Mouse (Mus musculus) embryonic facial prominence, embryonic 14.5 days (tissue): Measurements from ENCODE around the gene Fam149a. TPM values are rescaled to one million over a fixed set of nuclear protein-coding genes. Genes with fewer than 3 reads are reported as not detected.

ENCODE experiments used
- ATAC-seq: fragments of 200-750 bp; cut with Nextera tagmentation; 2 replicates; pipeline ENCODE4 v1.8.0; 2017; ENCODE audit warnings: low read depth, moderate number of reproducible peaks, moderate TSS enrichment
- DNase-seq: peaks from one replicate; pipeline ENCODE4 v3.0.0-alpha.2; 2015; ENCODE audit warnings: low spot score
- H3K27ac ChIP-seq: fragments of 300-500 bp; sonication (generic); replicated peaks from 2 replicates; pipeline ENCODE4 v1.5.1; 2014; ENCODE audit warnings: low read depth, mild to moderate bottlenecking, low read length, moderate library complexity
- H3K27me3 ChIP-seq: fragments of 300-500 bp; sonication (generic); replicated peaks from 2 replicates; pipeline ENCODE4 v1.6.1; 2014; ENCODE audit warnings: low read length; ENCODE audit not compliant: control insufficient read depth, insufficient read depth
- H3K36me3 ChIP-seq: fragments of 300-500 bp; sonication (generic); 2 replicates; pipeline ENCODE4 v1.6.1; 2014; ENCODE audit warnings: low read length, mixed read lengths; ENCODE audit not compliant: control insufficient read depth, insufficient read depth
- H3K4me1 ChIP-seq: fragments of 300-500 bp; sonication (generic); 2 replicates; pipeline ENCODE4 v1.6.1; 2014; ENCODE audit warnings: antibody characterized with exemption, low read length; ENCODE audit not compliant: control insufficient read depth, insufficient read depth
- H3K4me2 ChIP-seq: fragments of 300-500 bp; sonication (generic); 2 replicates; pipeline ENCODE4 v1.6.1; 2014; ENCODE audit warnings: low read depth, mild to moderate bottlenecking, low read length, moderate library complexity, mixed read lengths
- H3K4me3 ChIP-seq: fragments of 300-500 bp; sonication (generic); 2 replicates; pipeline ENCODE4 v1.5.1; 2014; ENCODE audit warnings: low read depth, mild to moderate bottlenecking, low read length
- H3K9ac ChIP-seq: fragments of 300-500 bp; sonication (generic); 2 replicates; pipeline ENCODE4 v1.6.1; 2014; ENCODE audit warnings: low read depth, mild to moderate bottlenecking, low read length, moderate library complexity, mixed read lengths
- H3K9me3 ChIP-seq: fragments of 300-500 bp; sonication (generic); 2 replicates; pipeline ENCODE4 v1.6.1; 2016; ENCODE audit warnings: low read length; ENCODE audit not compliant: control insufficient read depth
- WGBS: fragments of 180-500 bp; shearing (Covaris S2); extraction: QIAGEN DNeasy Blood & Tissue Kit; methylation state at CpG from one replicate; pipeline ENCODE4 v1.1.7; 2014; 5-methylcytosine and 5-hydroxymethylcytosine counted together
- polyA plus RNA-seq: library from polyadenylated mRNA; unstranded; fragments of >200 nt; fragmentation: Nextera tagmentation; extraction: Ambion mirVana; gene quantifications from 2 replicates; pipeline ENCODE4 v1.2.1, GENCODE M21; 2014

Fam149a gene
- polyA plus RNA-seq = 17.2 and 17.6 TPM in 2 replicates

DNA sequence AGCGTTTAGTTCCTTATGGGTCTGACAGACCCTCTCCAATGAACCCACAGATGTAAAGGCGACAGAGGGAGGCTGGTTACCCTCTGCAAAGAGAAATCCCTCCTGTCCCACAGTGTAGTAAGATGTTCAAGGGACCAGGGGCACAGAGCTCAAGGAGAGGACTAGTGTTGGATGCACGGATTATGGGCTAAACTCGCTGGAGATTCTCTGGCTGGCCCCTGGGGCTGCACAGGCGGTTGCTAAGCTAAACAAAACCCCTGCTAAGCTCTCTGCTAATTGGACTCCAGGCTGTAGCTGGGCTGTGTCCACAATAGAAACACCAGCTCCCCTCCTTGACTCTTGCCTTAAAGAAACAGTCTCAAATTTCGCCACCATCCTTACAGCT lies at the start of gene Fam149a:
TSS of gene Fam149a (minus strand) at position 329 of the 385 bp plus-strand sequence.
- H3K36me3 ChIP-seq = no peaks in the 10 kb centered on the region
- peak; percentile 67 for DNase-seq
- 1% methylated on average over 6 of the region's 6 CpGs for WGBS
- peak within 1 kb of the TSS; percentile 38 for H3K4me3 ChIP-seq
- no peaks in the 10 kb centered on the region for H3K9me3 ChIP-seq
- ATAC-seq = peak; percentile 84
- peaks cover 10% of the 10 kb centered on the region; the same call in 1 of the 2 replicates for H3K4me1 ChIP-seq
- peaks cover 9% of the 10 kb centered on the region for H3K27me3 ChIP-seq
- no peak within 1 kb of the TSS for H3K27ac ChIP-seq
- peak within 1 kb of the TSS; percentile 75 for H3K4me2 ChIP-seq
- peak within 1 kb of the TSS; percentile 32; the same call in 1 of the 2 replicates for H3K9ac ChIP-seq

DNA sequence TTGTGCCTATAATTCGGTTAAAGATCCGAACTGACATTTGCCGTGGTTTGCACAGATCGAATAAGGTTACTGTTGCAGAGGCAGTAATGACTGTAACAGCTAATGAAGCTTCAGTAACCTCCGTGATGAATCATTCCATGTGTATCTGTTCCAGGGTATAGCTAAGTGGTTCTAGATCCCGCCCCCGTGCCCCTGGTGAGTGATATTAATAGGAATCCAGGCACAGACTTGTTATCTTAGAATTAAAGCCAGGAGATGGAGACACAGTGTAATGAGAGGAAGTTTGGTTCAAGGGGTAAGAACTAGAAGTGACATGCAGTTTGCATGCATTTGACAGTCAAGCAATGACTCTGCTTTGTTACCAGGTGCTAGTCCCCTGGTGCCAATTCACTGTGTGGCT lies 38.1 kb upstream of the Fam149a start:
- H3K27ac ChIP-seq = no peak overlapping the region
- WGBS = 83% methylated on average over 7 of the region's 7 CpGs
- DNase-seq (no peak), ATAC-seq (no peak)
- no peaks in the 10 kb centered on the region for H3K36me3 ChIP-seq
- no peaks in the 10 kb centered on the region for H3K4me1 ChIP-seq
- no peak overlapping the region for H3K9ac ChIP-seq
- no peak overlapping the region for H3K4me3 ChIP-seq
- H3K27me3 ChIP-seq = no peaks in the 10 kb centered on the region
- no peaks in the 10 kb centered on the region for H3K9me3 ChIP-seq
- no peak overlapping the region for H3K4me2 ChIP-seq

DNA sequence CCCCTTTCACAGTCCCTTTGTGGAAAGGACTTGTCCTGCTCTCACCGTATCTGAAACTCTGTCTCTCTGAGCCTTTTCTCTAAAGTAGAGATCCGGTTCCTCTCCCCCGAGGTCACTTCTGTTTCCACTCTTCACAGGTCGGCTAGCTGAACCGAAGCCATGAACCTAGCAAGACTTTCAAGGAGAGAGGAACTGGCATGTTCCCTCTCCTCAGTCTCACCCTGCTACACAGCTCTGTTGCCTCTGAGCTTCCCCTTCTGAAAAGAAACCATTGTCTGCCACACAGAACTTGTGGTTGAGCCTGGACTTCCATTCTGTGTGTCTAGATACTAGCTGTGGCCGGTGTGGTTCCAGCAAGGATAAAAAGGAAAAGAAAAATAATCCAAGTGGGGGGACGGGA lies 32.9 kb upstream of the Fam149a start:
- H3K27me3 ChIP-seq = no peaks in the 10 kb centered on the region
- ATAC-seq (no peak), DNase-seq (no peak)
- H3K27ac ChIP-seq = no peak overlapping the region
- H3K9me3 ChIP-seq = no peaks in the 10 kb centered on the region
- no peak overlapping the region for H3K4me2 ChIP-seq
- no peak overlapping the region for H3K4me3 ChIP-seq
- no peak overlapping the region for H3K9ac ChIP-seq
- H3K36me3 ChIP-seq = no peaks in the 10 kb centered on the region
- peaks cover 8% of the 10 kb centered on the region; the same call in 1 of the 2 replicates for H3K4me1 ChIP-seq
- 63% methylated on average over 7 of the region's 7 CpGs for WGBS

GRCm38 (mm10) chr8:45410882-45411281 lies 28.8 kb upstream of the Fam149a start, which contains the start of gene Tlr3:
Tlr3 (minus strand) TSS chr8:45411080.
- Histone ChIP-seq H3K36me3 (no peaks in the 10 kb centered on the region), H3K9me3 (no peaks in the 10 kb centered on the region), H3K27me3 (no peaks in the 10 kb centered on the region), H3K4me1 (peaks cover 8% of the 10 kb centered on the region; the same call in 1 of the 2 replicates), H3K4me3 (peak within 1 kb of the TSS; percentile 42), H3K27ac (peak within 1 kb of the TSS; percentile 63), H3K9ac (peak within 1 kb of the TSS; percentile 55), H3K4me2 (peak within 1 kb of the TSS; percentile 57)
- DNase-seq (peak; percentile 25), ATAC-seq (no peak)
- WGBS = 52% methylated on average over 2 of the region's 2 CpGs

- 7% methylated on average over 18 of the region's 18 CpGs for WGBS
- H3K36me3 ChIP-seq = no peaks in the 10 kb centered on the region
- no peaks in the 10 kb centered on the region for H3K27me3 ChIP-seq
- H3K27ac ChIP-seq = peak overlapping the region; percentile 63
- H3K4me2 ChIP-seq = peak overlapping the region; percentile 57
- H3K9ac ChIP-seq = peak overlapping the region; percentile 55
- peak; percentile 86 for DNase-seq
- no peaks in the 10 kb centered on the region for H3K9me3 ChIP-seq
- peaks cover 8% of the 10 kb centered on the region; the same call in 1 of the 2 replicates for H3K4me1 ChIP-seq
- peak; percentile 95 for ATAC-seq
- H3K4me3 ChIP-seq = peak overlapping the region; percentile 42
These were observed 28.2 kb upstream of the Fam149a start for GRCm38 (mm10) chr8:45410146-45410880.

DNA sequence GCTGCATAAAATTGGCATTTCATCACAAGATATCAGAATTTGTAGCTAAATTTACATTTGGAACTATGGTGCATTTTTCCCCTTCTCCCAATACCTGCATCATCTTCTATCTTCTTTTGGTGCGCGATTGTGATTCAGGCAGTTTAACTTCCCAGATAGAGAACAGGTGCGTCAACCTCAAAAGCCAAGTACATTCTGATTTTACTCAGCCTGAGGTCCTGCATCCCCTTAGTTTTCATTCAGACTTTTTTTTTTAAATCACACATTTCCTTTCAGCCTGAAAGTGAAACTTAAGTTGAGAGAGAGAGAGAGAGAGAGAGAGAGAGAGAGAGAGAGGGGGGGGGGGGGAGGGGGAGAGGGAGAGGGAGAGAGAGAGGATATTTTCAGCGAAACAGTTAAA lies 27.6 kb upstream of the Fam149a start:
- H3K27ac ChIP-seq = 0 out of 2 replicates have a peak overlapping the region, but pooled peaks have one; percentile 63
- no peaks in the 10 kb centered on the region for H3K9me3 ChIP-seq
- H3K9ac ChIP-seq = peak overlapping the region; percentile 55
- peak overlapping the region; percentile 42 for H3K4me3 ChIP-seq
- DNase-seq = no peak
- no peaks in the 10 kb centered on the region for H3K27me3 ChIP-seq
- H3K36me3 ChIP-seq = no peaks in the 10 kb centered on the region
- 38% methylated on average over 4 of the region's 4 CpGs for WGBS
- H3K4me2 ChIP-seq = peak overlapping the region; percentile 57
- H3K4me1 ChIP-seq = peaks cover 8% of the 10 kb centered on the region; the same call in 1 of the 2 replicates
- ATAC-seq = 0 out of 2 replicates have a peak, but pooled peaks have one; percentile 13

GRCm38 (mm10) chr8:45383250-45383649 lies 1.2 kb upstream of the Fam149a start:
- H3K4me2 ChIP-seq = no peak overlapping the region
- 83% methylated on average over 1 of the region's 1 CpGs for WGBS
- H3K27me3 ChIP-seq = peaks cover 9% of the 10 kb centered on the region
- ATAC-seq (no peak), DNase-seq (no peak)
- H3K4me1 ChIP-seq = peaks cover 10% of the 10 kb centered on the region; the same call in 1 of the 2 replicates
- no peak overlapping the region for H3K27ac ChIP-seq
- no peak overlapping the region for H3K4me3 ChIP-seq
- no peaks in the 10 kb centered on the region for H3K36me3 ChIP-seq
- no peak overlapping the region for H3K9ac ChIP-seq
- no peaks in the 10 kb centered on the region for H3K9me3 ChIP-seq

- H3K4me3 ChIP-seq = peak overlapping the region; percentile 38
- no peak overlapping the region for H3K27ac ChIP-seq
- H3K4me1 ChIP-seq = peaks cover 10% of the 10 kb centered on the region; the same call in 1 of the 2 replicates
- H3K36me3 ChIP-seq = no peaks in the 10 kb centered on the region
- DNase-seq (no peak), ATAC-seq (peak; percentile 61; the same call in 1 of the 2 replicates)
- H3K4me2 ChIP-seq = peak overlapping the region; percentile 75
- H3K9ac ChIP-seq = peak overlapping the region; percentile 32; the same call in 1 of the 2 replicates
- WGBS = 2% methylated on average over 27 of the region's 38 CpGs
- H3K9me3 ChIP-seq = no peaks in the 10 kb centered on the region
- peaks cover 9% of the 10 kb centered on the region for H3K27me3 ChIP-seq
These were observed 772 bp downstream of the Fam149a start for GRCm38 (mm10) chr8:45381075-45381962.
